Mouse (Mus musculus): ENCODE data around the gene 1700001P01Rik. TPM values are rescaled to one million over a fixed set of nuclear protein-coding genes. Genes with fewer than 3 reads are reported as not detected.

Gene 1700001P01Rik
- polyA plus RNA-seq, 1 experiment: not detected

GRCm38 (mm10) chr11:97775186-97775585 lies 532 bp downstream of the 1700001P01Rik start:
- no peak overlapping the region for H3K27ac ChIP-seq (ENCODE audit: insufficient read depth, low read length)
- no peak for TF ChIP-seq POLR2A (IDR thresholded peaks at IDR 0.05; ENCODE audit: low read depth, low read length)
- TF ChIP-seq CTCF (IDR thresholded peaks at IDR 0.05; ENCODE audit: extremely low read depth, insufficient read depth, insufficient read length, insufficient replicate concordance): no peak
- no peak overlapping the region for H3K4me3 ChIP-seq (ENCODE audit: extremely low read depth, insufficient read depth, insufficient read length)
- 89% methylated on average over 13 of the region's 13 CpGs for WGBS
- no peaks in the 10 kb centered on the region for H3K4me1 ChIP-seq (ENCODE audit: control insufficient read depth, insufficient read depth, insufficient read length)
- H3K36me3 ChIP-seq (ENCODE audit: control insufficient read depth, insufficient read depth, low read length): peaks cover 26% of the 10 kb centered on the region
- no peak for DNase-seq (ENCODE audit: low read depth in 1 of 2, low spot score in 2 of 2)
- no peaks in the 10 kb centered on the region for H3K27me3 ChIP-seq (ENCODE audit: control insufficient read depth, insufficient read depth, low read length)

- Histone ChIP-seq H3K4me3 (ENCODE audit: extremely low read depth, insufficient read depth, insufficient read length) (no peak overlapping the region), H3K27me3 (ENCODE audit: control insufficient read depth, insufficient read depth, low read length) (no peaks in the 10 kb centered on the region), H3K36me3 (ENCODE audit: control insufficient read depth, insufficient read depth, low read length) (0 out of 2 replicates have a peak, but pooled peaks cover 4% of the 10 kb centered on the region), H3K27ac (ENCODE audit: insufficient read depth, low read length) (no peak overlapping the region), H3K4me1 (ENCODE audit: control insufficient read depth, insufficient read depth, insufficient read length) (no peaks in the 10 kb centered on the region)
- 77% methylated on average over 14 of the region's 14 CpGs for WGBS
- DNase-seq (ENCODE audit: low read depth in 1 of 2, low spot score in 2 of 2): no peak
- TF ChIP-seq CTCF (IDR thresholded peaks at IDR 0.05; ENCODE audit: extremely low read depth, insufficient read depth, insufficient read length, insufficient replicate concordance) (no peak), POLR2A (IDR thresholded peaks at IDR 0.05; ENCODE audit: low read depth, low read length) (no peak)
Measured at GRCm38 (mm10) chr11:97771410-97771809, 4.3 kb downstream of the 1700001P01Rik start.

- Histone ChIP-seq H3K36me3 (ENCODE audit: control insufficient read depth, insufficient read depth, low read length) (no peaks in the 10 kb centered on the region), H3K27me3 (ENCODE audit: control insufficient read depth, insufficient read depth, low read length) (no peaks in the 10 kb centered on the region), H3K27ac (ENCODE audit: insufficient read depth, low read length) (no peak overlapping the region), H3K4me1 (ENCODE audit: control insufficient read depth, insufficient read depth, insufficient read length) (peaks cover 4% of the 10 kb centered on the region; the same call in 1 of the 2 replicates), H3K4me3 (ENCODE audit: extremely low read depth, insufficient read depth, insufficient read length) (no peak overlapping the region)
- TF ChIP-seq CTCF (IDR thresholded peaks at IDR 0.05; ENCODE audit: extremely low read depth, insufficient read depth, insufficient read length, insufficient replicate concordance) (no peak), POLR2A (IDR thresholded peaks at IDR 0.05; ENCODE audit: low read depth, low read length) (no peak)
- no peak for DNase-seq (ENCODE audit: low read depth in 1 of 2, low spot score in 2 of 2)
- 38% methylated on average over 2 of the region's 2 CpGs for WGBS
Measured at GRCm38 (mm10) chr11:97769704-97770103, 6.0 kb downstream of the 1700001P01Rik start.

- peaks cover 16% of the 10 kb centered on the region for H3K36me3 ChIP-seq (ENCODE audit: control insufficient read depth, insufficient read depth, low read length)
- peak; percentile 50 for TF ChIP-seq POLR2A (IDR thresholded peaks at IDR 0.05; ENCODE audit: low read depth, low read length)
- no peak for TF ChIP-seq CTCF (IDR thresholded peaks at IDR 0.05; ENCODE audit: extremely low read depth, insufficient read depth, insufficient read length, insufficient replicate concordance)
- H3K27ac ChIP-seq (ENCODE audit: insufficient read depth, low read length): peak within 1 kb of the TSS; percentile 87
- DNase-seq (ENCODE audit: low read depth in 1 of 2, low spot score in 2 of 2): peak; percentile 88 to 94
- peaks cover 4% of the 10 kb centered on the region; the same call in 1 of the 2 replicates for H3K4me1 ChIP-seq (ENCODE audit: control insufficient read depth, insufficient read depth, insufficient read length)
- WGBS: under 1% methylated on average over 38 of the region's 38 CpGs
- H3K27me3 ChIP-seq (ENCODE audit: control insufficient read depth, insufficient read depth, low read length): no peaks in the 10 kb centered on the region
- H3K4me3 ChIP-seq (ENCODE audit: extremely low read depth, insufficient read depth, insufficient read length): peak within 1 kb of the TSS; percentile 63
Measured at GRCm38 (mm10) chr11:97766154-97766881, 9.4 kb downstream of the 1700001P01Rik start, which contains the start of gene Cwc25. Gene Cwc25, minus strand, starts transcription at chr11:97766556.

GRCm38 (mm10) chr11:97761638-97762037 lies 14.1 kb downstream of the 1700001P01Rik start:
- TF ChIP-seq CTCF (IDR thresholded peaks at IDR 0.05; ENCODE audit: extremely low read depth, insufficient read depth, insufficient read length, insufficient replicate concordance) (no peak), POLR2A (IDR thresholded peaks at IDR 0.05; ENCODE audit: low read depth, low read length) (no peak)
- Histone ChIP-seq H3K27me3 (ENCODE audit: control insufficient read depth, insufficient read depth, low read length) (no peaks in the 10 kb centered on the region), H3K27ac (ENCODE audit: insufficient read depth, low read length) (no peak overlapping the region), H3K4me1 (ENCODE audit: control insufficient read depth, insufficient read depth, insufficient read length) (peaks cover 4% of the 10 kb centered on the region; the same call in 1 of the 2 replicates), H3K4me3 (ENCODE audit: extremely low read depth, insufficient read depth, insufficient read length) (no peak overlapping the region), H3K36me3 (ENCODE audit: control insufficient read depth, insufficient read depth, low read length) (peaks cover 29% of the 10 kb centered on the region)
- no peak for DNase-seq (ENCODE audit: low read depth in 1 of 2, low spot score in 2 of 2)

- Histone ChIP-seq H3K27me3 (ENCODE audit: control insufficient read depth, insufficient read depth, low read length) (no peaks in the 10 kb centered on the region), H3K27ac (ENCODE audit: insufficient read depth, low read length) (no peak overlapping the region), H3K36me3 (ENCODE audit: control insufficient read depth, insufficient read depth, low read length) (peaks cover 37% of the 10 kb centered on the region), H3K4me1 (ENCODE audit: control insufficient read depth, insufficient read depth, insufficient read length) (no peaks in the 10 kb centered on the region), H3K4me3 (ENCODE audit: extremely low read depth, insufficient read depth, insufficient read length) (no peak overlapping the region)
- 89% methylated on average over 6 of the region's 6 CpGs for WGBS
- TF ChIP-seq POLR2A (IDR thresholded peaks at IDR 0.05; ENCODE audit: low read depth, low read length) (no peak), CTCF (IDR thresholded peaks at IDR 0.05; ENCODE audit: extremely low read depth, insufficient read depth, insufficient read length, insufficient replicate concordance) (no peak)
- DNase-seq (ENCODE audit: low read depth in 1 of 2, low spot score in 2 of 2): no peak
Measured at GRCm38 (mm10) chr11:97758942-97759341, 16.8 kb downstream of the 1700001P01Rik start.

- Histone ChIP-seq H3K4me1 (ENCODE audit: control insufficient read depth, insufficient read depth, insufficient read length) (no peaks in the 10 kb centered on the region), H3K27me3 (ENCODE audit: control insufficient read depth, insufficient read depth, low read length) (no peaks in the 10 kb centered on the region), H3K36me3 (ENCODE audit: control insufficient read depth, insufficient read depth, low read length) (peaks cover 40% of the 10 kb centered on the region), H3K4me3 (ENCODE audit: extremely low read depth, insufficient read depth, insufficient read length) (no peak overlapping the region), H3K27ac (ENCODE audit: insufficient read depth, low read length) (no peak overlapping the region)
- DNase-seq (ENCODE audit: low read depth in 1 of 2, low spot score in 2 of 2): no peak
- WGBS: 91% methylated on average over 1 of the region's 1 CpGs
- TF ChIP-seq CTCF (IDR thresholded peaks at IDR 0.05; ENCODE audit: extremely low read depth, insufficient read depth, insufficient read length, insufficient replicate concordance) (no peak), POLR2A (IDR thresholded peaks at IDR 0.05; ENCODE audit: low read depth, low read length) (no peak)
Measured at GRCm38 (mm10) chr11:97758125-97758524, 17.6 kb downstream of the 1700001P01Rik start.
